Mouse (Mus musculus) embryonic fibroblast, embryonic 13.5 days (primary cell): ENCODE measurements around the gene Teddm3.

Source experiments
- CTCF ChIP-seq: IDR thresholded peaks from 2 replicates; pipeline ENCODE4 v1.5.1; 2011; ENCODE audit warnings: mild to moderate bottlenecking, control low read depth, low read length, moderate library complexity, borderline replicate concordance; ENCODE audit not compliant: insufficient read depth
- POLR2A ChIP-seq: IDR thresholded peaks from 2 replicates; pipeline ENCODE4 v1.6.1; 2011; ENCODE audit warnings: low read depth, mild to moderate bottlenecking, control low read depth, low read length, moderate library complexity

DNA sequence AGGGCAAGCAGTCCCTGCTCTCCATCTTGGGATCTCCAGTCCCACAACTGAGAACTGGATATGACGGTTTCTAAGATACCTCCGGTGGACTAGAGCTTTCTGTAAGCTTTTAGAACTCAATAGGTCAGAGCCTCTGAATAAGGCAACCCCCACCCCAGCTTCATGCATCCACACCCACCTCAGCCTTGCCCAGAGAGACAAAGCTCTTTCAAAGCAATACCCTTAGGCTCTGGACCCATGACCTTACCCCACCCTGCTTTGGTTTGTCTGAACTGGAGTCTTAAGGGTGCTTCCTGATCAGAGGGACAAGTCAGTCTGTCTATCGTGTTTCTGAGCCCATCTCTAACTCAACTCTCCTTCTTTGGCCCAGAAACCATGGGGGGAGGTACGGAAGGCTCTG lies 48.9 kb upstream of the Teddm3 start:
- TF ChIP-seq POLR2A (no peak), CTCF (no peak)
